Mouse (Mus musculus) 3134 (cell line): ENCODE data around the gene Gfap.

Experiments
- DNase-seq: peaks from one replicate; pipeline ENCODE4 v3.0.0-alpha.2; 2011; ENCODE audit warnings: low spot score; ENCODE audit not compliant: insufficient read length; ENCODE audit errors: extremely low read depth

The Gfap gene

GRCm38 (mm10) chr11:102838616-102839150 is 62.0 kb downstream of the Gfap start:
- no peak for DNase-seq

GRCm38 (mm10) chr11:102838126-102838525 is 62.6 kb downstream of the Gfap start:
- no peak for DNase-seq

GRCm38 (mm10) chr11:102837385-102837784 is 63.3 kb downstream of the Gfap start:
- no peak for DNase-seq
